Mouse (Mus musculus) urinary bladder, adult 2 months (tissue): ENCODE data around the gene Vps29. TPM values are rescaled to one million over a fixed set of nuclear protein-coding genes. Genes with fewer than 3 reads are reported as not detected.
A peak's percentile ranks its signal among the peaks of the same experiment; 100 is the strongest.

Experiments
- DNase-seq: peaks from one replicate; pipeline ENCODE4 v3.0.0; 2022; ENCODE audit warnings: low spot score
- polyA plus RNA-seq: library from polyadenylated mRNA; depleted of rRNA; stranded (reverse); fragments of >200 nt; gene quantifications from 2 replicates; pipeline ENCODE4 v1.2.3, GENCODE M21; 2012; rRNA removed

Gene Vps29
- polyA plus RNA-seq, 1 experiment: 152 TPM

- no peak for DNase-seq
These were observed 45.7 kb downstream of the Vps29 start for GRCm38 (mm10) chr5:122399871-122400270.

GRCm38 (mm10) chr5:122400628-122401302, 46.6 kb downstream of the Vps29 start:
- no peak for DNase-seq

- DNase-seq: peak; percentile 66
These were observed 47.1 kb downstream of the Vps29 start for GRCm38 (mm10) chr5:122401303-122401640.

- no peak for DNase-seq
These were observed 48.0 kb downstream of the Vps29 start for GRCm38 (mm10) chr5:122402160-122402559.

- DNase-seq: no peak
These were observed 48.6 kb downstream of the Vps29 start for GRCm38 (mm10) chr5:122402772-122403171.

- DNase-seq: no peak
These were observed 49.2 kb downstream of the Vps29 start for GRCm38 (mm10) chr5:122403362-122403761.

GRCm38 (mm10) chr5:122405537-122405936, 51.4 kb downstream of the Vps29 start:
- no peak for DNase-seq

- no peak for DNase-seq
These were observed 55.8 kb downstream of the Vps29 start for GRCm38 (mm10) chr5:122409692-122410645.

- DNase-seq: no peak
These were observed 57.7 kb downstream of the Vps29 start for GRCm38 (mm10) chr5:122411892-122412291.

- DNase-seq: no peak
These were observed 58.7 kb downstream of the Vps29 start for GRCm38 (mm10) chr5:122412826-122413225.

- DNase-seq: no peak
These were observed 60.2 kb downstream of the Vps29 start for GRCm38 (mm10) chr5:122414351-122414750.

Other genes starting within 250 kb of the Vps29 start
- 0.18 and 0.19 TPM in 2 replicates for gene Ccdc63, start 213.5 kb upstream of the Vps29 start, polyA plus RNA-seq
- 167 and 172 TPM in 2 replicates for gene Ppp1cc, start 196.1 kb upstream of the Vps29 start, polyA plus RNA-seq
- 3.6 and 6.0 TPM in 2 replicates for gene Hvcn1, start 147.6 kb upstream of the Vps29 start, polyA plus RNA-seq
- 15.6 and 17.7 TPM in 2 replicates for gene Tctn1, start 89.9 kb upstream of the Vps29 start, polyA plus RNA-seq
- 22.6 and 25.2 TPM in 2 replicates for gene Pptc7, start 70.0 kb upstream of the Vps29 start, polyA plus RNA-seq
- gene Rad9b, start 136 bp upstream of the Vps29 start, polyA plus RNA-seq: 11.4 and 13.9 TPM in 2 replicates
- 32.2 and 40.1 TPM in 2 replicates for gene Gpn3, start 17.5 kb downstream of the Vps29 start, polyA plus RNA-seq
- gene Fam216a, start 18.0 kb downstream of the Vps29 start, polyA plus RNA-seq: 26.4 and 33.0 TPM in 2 replicates
- gene Arpc3, start 37.5 kb downstream of the Vps29 start, polyA plus RNA-seq: 295 and 362 TPM in 2 replicates
- gene Anapc7, start 67.3 kb downstream of the Vps29 start, polyA plus RNA-seq: 41.6 and 46.7 TPM in 2 replicates
- 339 and 500 TPM in 2 replicates for gene Atp2a2, start 147.9 kb downstream of the Vps29 start, polyA plus RNA-seq